Mouse (Mus musculus) hindbrain, embryonic 10.5 days (tissue): ENCODE measurements around the gene Tsga13. TPM values are rescaled to one million over a fixed set of nuclear protein-coding genes. Genes with fewer than 3 reads are reported as not detected.
A peak's percentile ranks its signal among the peaks of the same experiment; 100 is the strongest.

Experiments used
- DNase-seq: peaks from one replicate; pipeline ENCODE4 v3.0.0-alpha.2; 2017; ENCODE audit warnings: low spot score
- H3K27ac ChIP-seq: fragments of 300-500 bp; sonication (generic); 2 replicates; pipeline ENCODE4 v1.5.1; 2016; ENCODE audit warnings: mild to moderate bottlenecking, moderate library complexity
- H3K27me3 ChIP-seq: fragments of 300-500 bp; sonication (generic); 2 replicates; pipeline ENCODE4 v1.6.1; 2016; ENCODE audit warnings: mild to moderate bottlenecking; ENCODE audit not compliant: poor library complexity, insufficient read depth, severe bottlenecking
- H3K36me3 ChIP-seq: fragments of 300-500 bp; sonication (generic); 2 replicates; pipeline ENCODE4 v1.6.1; 2016; ENCODE audit warnings: mild to moderate bottlenecking, moderate library complexity
- H3K4me1 ChIP-seq: fragments of 300-500 bp; sonication (generic); replicated peaks from 2 replicates; pipeline ENCODE4 v1.6.1; 2016; ENCODE audit warnings: mild to moderate bottlenecking
- H3K4me3 ChIP-seq: fragments of 300-500 bp; sonication (generic); 2 replicates; pipeline ENCODE4 v1.5.1; 2016; ENCODE audit warnings: mild to moderate bottlenecking, moderate library complexity
- H3K9me3 ChIP-seq: fragments of 300-500 bp; sonication (generic); 2 replicates; pipeline ENCODE4 v1.6.1; 2016; ENCODE audit warnings: mild to moderate bottlenecking, moderate library complexity
- WGBS: fragments of 180-500 bp; shearing (Covaris S2); methylation state at CpG from one replicate; pipeline ENCODE4 v1.1.7; 2016; 5-methylcytosine and 5-hydroxymethylcytosine counted together
- polyA plus RNA-seq: library from polyadenylated mRNA; unstranded; fragments of >200 nt; fragmentation: Nextera tagmentation; extraction: Ambion mirVana; gene quantifications from 2 replicates; pipeline ENCODE4 v1.2.1, GENCODE M21; 2016

Gene Tsga13
- not detected in 2 replicates for polyA plus RNA-seq

- Histone ChIP-seq H3K27ac (no peak within 1 kb of the TSS), H3K4me1 (no peaks in the 10 kb centered on the region), H3K9me3 (no peaks in the 10 kb centered on the region), H3K4me3 (no peak within 1 kb of the TSS), H3K27me3 (no peaks in the 10 kb centered on the region), H3K36me3 (no peaks in the 10 kb centered on the region)
- WGBS: 96% methylated on average over 2 of the region's 2 CpGs
- no peak for DNase-seq
Measured at GRCm38 (mm10) chr6:30915473-30915872, at the start of gene Tsga13. Tsga13 (minus strand) TSS chr6:30915573.

GRCm38 (mm10) chr6:30958736-30959540 lies 43.6 kb upstream of the Tsga13 start, which contains the start of gene Klf14:
Klf14 (minus strand) TSS chr6:30959078.
- Histone ChIP-seq H3K4me1 (peaks cover 10% of the 10 kb centered on the region), H3K27me3 (peaks cover 88% of the 10 kb centered on the region), H3K4me3 (peak within 1 kb of the TSS; percentile 66), H3K9me3 (peaks cover 30% of the 10 kb centered on the region), H3K27ac (peak within 1 kb of the TSS; percentile 59; the same call in 1 of the 2 replicates), H3K36me3 (peaks cover 12% of the 10 kb centered on the region)
- under 1% methylated on average over 75 of the region's 75 CpGs for WGBS
- peak; percentile 78 for DNase-seq

GRCm38 (mm10) chr6:30957784-30958735 lies 42.7 kb upstream of the Tsga13 start:
- WGBS: 2% methylated on average over 84 of the region's 84 CpGs
- peak; percentile 26 for DNase-seq
- H3K36me3 ChIP-seq: peaks cover 12% of the 10 kb centered on the region
- H3K4me1 ChIP-seq: peaks cover 10% of the 10 kb centered on the region
- peaks cover 30% of the 10 kb centered on the region for H3K9me3 ChIP-seq
- peak overlapping the region; percentile 59; the same call in 1 of the 2 replicates for H3K27ac ChIP-seq
- H3K4me3 ChIP-seq: peak overlapping the region; percentile 66
- H3K27me3 ChIP-seq: peaks cover 81% of the 10 kb centered on the region

- no peak for DNase-seq
- no peaks in the 10 kb centered on the region for H3K9me3 ChIP-seq
- H3K4me1 ChIP-seq: no peaks in the 10 kb centered on the region
- H3K4me3 ChIP-seq: no peak overlapping the region
- no peaks in the 10 kb centered on the region for H3K27me3 ChIP-seq
- no peak overlapping the region for H3K27ac ChIP-seq
- WGBS: 80% methylated on average over 5 of the region's 5 CpGs
- H3K36me3 ChIP-seq: no peaks in the 10 kb centered on the region
Measured at GRCm38 (mm10) chr6:30939264-30939663, 23.9 kb upstream of the Tsga13 start.

- H3K27ac ChIP-seq: no peak overlapping the region
- DNase-seq: no peak
- H3K4me1 ChIP-seq: peaks cover 4% of the 10 kb centered on the region
- no peaks in the 10 kb centered on the region for H3K9me3 ChIP-seq
- no peak overlapping the region for H3K4me3 ChIP-seq
- H3K36me3 ChIP-seq: no peaks in the 10 kb centered on the region
- WGBS: 48% methylated on average over 2 of the region's 2 CpGs
- H3K27me3 ChIP-seq: no peaks in the 10 kb centered on the region; the same call in 1 of the 2 replicates
Measured at GRCm38 (mm10) chr6:30922821-30923220, 7.4 kb upstream of the Tsga13 start.

GRCm38 (mm10) chr6:30921826-30922225 lies 6.5 kb upstream of the Tsga13 start:
- Histone ChIP-seq H3K9me3 (no peaks in the 10 kb centered on the region), H3K27ac (no peak overlapping the region), H3K4me1 (peaks cover 4% of the 10 kb centered on the region), H3K4me3 (no peak overlapping the region), H3K27me3 (no peaks in the 10 kb centered on the region; the same call in 1 of the 2 replicates), H3K36me3 (no peaks in the 10 kb centered on the region)
- 72% methylated on average over 10 of the region's 11 CpGs for WGBS
- DNase-seq: no peak

GRCm38 (mm10) chr6:30920834-30921675 lies 5.7 kb upstream of the Tsga13 start:
- Histone ChIP-seq H3K36me3 (no peaks in the 10 kb centered on the region), H3K4me3 (peak overlapping the region; percentile 33; the same call in 1 of the 2 replicates), H3K9me3 (no peaks in the 10 kb centered on the region), H3K4me1 (peaks cover 4% of the 10 kb centered on the region), H3K27ac (peak overlapping the region; percentile 41; the same call in 1 of the 2 replicates), H3K27me3 (no peaks in the 10 kb centered on the region; the same call in 1 of the 2 replicates)
- 52% methylated on average over 21 of the region's 21 CpGs for WGBS
- DNase-seq: peak; percentile 12

GRCm38 (mm10) chr6:30907970-30908369 lies 7.4 kb downstream of the Tsga13 start:
- 0 out of 2 replicates have a peak overlapping the region, but pooled peaks have one; percentile 45 for H3K27ac ChIP-seq
- no peak overlapping the region for H3K4me3 ChIP-seq
- H3K36me3 ChIP-seq: no peaks in the 10 kb centered on the region
- 36% methylated on average over 3 of the region's 3 CpGs for WGBS
- DNase-seq: no peak
- 0 out of 2 replicates have a peak, but pooled peaks cover 5% of the 10 kb centered on the region for H3K4me1 ChIP-seq
- no peaks in the 10 kb centered on the region for H3K27me3 ChIP-seq
- H3K9me3 ChIP-seq: no peaks in the 10 kb centered on the region

- Histone ChIP-seq H3K27ac (no peak overlapping the region), H3K9me3 (no peaks in the 10 kb centered on the region), H3K27me3 (no peaks in the 10 kb centered on the region), H3K4me3 (no peak overlapping the region), H3K4me1 (0 out of 2 replicates have a peak, but pooled peaks cover 5% of the 10 kb centered on the region), H3K36me3 (no peaks in the 10 kb centered on the region)
- DNase-seq: no peak
- 81% methylated on average over 5 of the region's 5 CpGs for WGBS
Measured at GRCm38 (mm10) chr6:30904911-30905310, 10.5 kb downstream of the Tsga13 start.

- Histone ChIP-seq H3K27ac (no peak overlapping the region), H3K4me1 (0 out of 2 replicates have a peak, but pooled peaks cover 5% of the 10 kb centered on the region), H3K9me3 (no peaks in the 10 kb centered on the region), H3K4me3 (no peak overlapping the region), H3K27me3 (no peaks in the 10 kb centered on the region), H3K36me3 (no peaks in the 10 kb centered on the region)
- WGBS: 59% methylated on average over 3 of the region's 3 CpGs
- no peak for DNase-seq
Measured at GRCm38 (mm10) chr6:30904033-30904432, 11.3 kb downstream of the Tsga13 start.

- 74% methylated on average over 6 of the region's 6 CpGs for WGBS
- no peak overlapping the region for H3K4me3 ChIP-seq
- no peaks in the 10 kb centered on the region for H3K9me3 ChIP-seq
- peaks cover 22% of the 10 kb centered on the region for H3K4me1 ChIP-seq
- H3K27ac ChIP-seq: no peak overlapping the region
- H3K36me3 ChIP-seq: 0 out of 2 replicates have a peak, but pooled peaks cover 2% of the 10 kb centered on the region
- H3K27me3 ChIP-seq: no peaks in the 10 kb centered on the region
- DNase-seq: no peak
Measured at GRCm38 (mm10) chr6:30897520-30897919, 17.9 kb downstream of the Tsga13 start.

- Histone ChIP-seq H3K4me1 (peaks cover 22% of the 10 kb centered on the region), H3K27ac (peak overlapping the region; percentile 97), H3K9me3 (no peaks in the 10 kb centered on the region), H3K36me3 (0 out of 2 replicates have a peak, but pooled peaks cover 5% of the 10 kb centered on the region), H3K4me3 (peak overlapping the region; percentile 77), H3K27me3 (no peaks in the 10 kb centered on the region)
- 18% methylated on average over 8 of the region's 8 CpGs for WGBS
- no peak for DNase-seq
Measured at GRCm38 (mm10) chr6:30896986-30897327, 18.4 kb downstream of the Tsga13 start.
